Mouse (Mus musculus): ENCODE measurements at regions not wholly inside any gene's neighbourhood (a gene's known extent, or its start where the extent isn't known, plus 50 kb on each side); places are given as distances from the start of the nearest gene placed in this dataset.
A peak's percentile ranks its signal among the peaks of the same experiment; 100 is the strongest.

DNA sequence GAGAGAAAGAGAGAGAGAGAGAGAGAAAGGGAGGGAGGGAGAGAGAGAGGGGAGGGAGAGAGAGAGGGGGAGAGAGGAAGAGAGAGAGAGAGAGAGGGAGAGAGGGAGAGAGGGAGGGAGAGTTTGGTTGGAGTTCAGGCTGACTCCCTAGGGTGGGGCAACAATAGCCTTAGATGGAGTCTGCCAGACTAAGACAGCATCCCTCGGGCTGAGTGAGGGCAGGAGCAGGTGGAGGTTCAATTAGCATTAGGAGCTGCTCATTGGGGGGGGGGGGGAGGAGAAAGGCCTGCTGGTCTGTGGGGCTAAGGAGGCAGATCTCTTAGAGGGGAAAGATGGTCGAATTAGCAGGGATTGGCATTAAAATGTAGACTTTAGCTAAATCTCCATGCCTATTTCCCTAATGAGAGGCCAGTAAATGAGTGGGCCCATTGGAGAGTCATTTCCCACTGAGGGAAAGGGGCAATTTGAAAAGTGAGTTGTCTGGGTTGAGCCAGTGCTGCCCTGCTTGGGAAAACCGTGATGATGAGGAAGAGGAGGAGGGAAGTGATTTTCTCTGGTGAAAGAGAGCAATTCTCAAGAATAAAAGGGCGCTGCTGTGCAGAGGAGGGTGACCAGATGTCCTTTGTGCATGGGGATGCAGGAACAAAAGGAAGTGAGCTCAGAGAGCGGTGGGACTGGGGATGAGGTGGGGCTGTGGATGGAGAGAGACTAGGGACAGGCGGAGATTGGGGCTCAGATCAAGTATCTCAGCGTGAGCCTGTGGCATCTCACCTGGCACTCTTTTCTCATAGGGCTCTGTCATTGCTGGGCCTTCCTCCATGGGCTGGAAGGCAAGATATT, 218.0 kb downstream of the Med10 start:
- H3K27me3 ChIP-seq (replicated peaks; ENCODE audit: control insufficient read depth, insufficient read depth, low read length) = no peaks in the 10 kb centered on the region
- H3K9me3 ChIP-seq (ENCODE audit: control insufficient read depth, low read length) = no peaks in the 10 kb centered on the region
- H3K4me1 ChIP-seq (ENCODE audit: control insufficient read depth, insufficient read depth, low read length) = no peaks in the 10 kb centered on the region
- H3K9ac ChIP-seq (ENCODE audit: low read depth, low read length) = no peak overlapping the region
- H3K4me2 ChIP-seq (ENCODE audit: low read depth, low read length) = no peak overlapping the region
- H3K36me3 ChIP-seq (ENCODE audit: control insufficient read depth, insufficient read depth, low read length) = no peaks in the 10 kb centered on the region
- 30% methylated on average over 7 of the region's 7 CpGs for WGBS
- no peak overlapping the region for H3K4me3 ChIP-seq (ENCODE audit: low read depth, low read length)
- ATAC-seq (ENCODE audit: low read depth) (no peak), DNase-seq (ENCODE audit: low spot score) (no peak)
- no peak overlapping the region for H3K27ac ChIP-seq (replicated peaks; ENCODE audit: low read depth, low read length)

DNA sequence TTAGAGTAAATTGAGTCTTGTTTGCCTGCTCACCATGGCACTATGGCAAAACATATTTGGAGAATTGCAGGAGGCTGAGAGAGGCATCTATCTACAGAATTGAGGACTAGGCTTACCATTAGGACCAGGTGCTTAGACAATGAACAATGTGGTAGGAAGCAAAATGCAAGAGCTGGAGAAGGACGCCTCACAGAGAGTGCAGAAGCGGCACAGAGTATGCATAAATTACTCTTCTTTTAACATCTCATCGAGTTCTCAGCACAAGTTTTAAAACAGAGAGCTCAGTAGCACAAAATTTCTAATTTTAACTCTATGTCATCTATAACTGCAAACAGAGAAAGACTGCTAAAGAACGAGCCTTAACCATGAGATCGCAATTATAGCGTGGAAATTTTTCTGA, 231.1 kb downstream of the Med10 start:
- no peak overlapping the region for H3K9ac ChIP-seq (ENCODE audit: low read depth, low read length)
- H3K36me3 ChIP-seq (ENCODE audit: control insufficient read depth, insufficient read depth, low read length) = no peaks in the 10 kb centered on the region
- WGBS = 71% methylated on average over 6 of the region's 6 CpGs
- no peak for DNase-seq (ENCODE audit: low spot score)
- no peak overlapping the region for H3K4me2 ChIP-seq (ENCODE audit: low read depth, low read length)
- no peaks in the 10 kb centered on the region for H3K4me1 ChIP-seq (ENCODE audit: control insufficient read depth, insufficient read depth, low read length)
- no peak for ATAC-seq (ENCODE audit: low read depth)
- H3K27me3 ChIP-seq (replicated peaks; ENCODE audit: control insufficient read depth, insufficient read depth, low read length) = no peaks in the 10 kb centered on the region; the same call in 1 of the 2 replicates
- H3K27ac ChIP-seq (replicated peaks; ENCODE audit: low read depth, low read length) = no peak overlapping the region
- no peak overlapping the region for H3K4me3 ChIP-seq (ENCODE audit: low read depth, low read length)
- H3K9me3 ChIP-seq (ENCODE audit: control insufficient read depth, low read length) = no peaks in the 10 kb centered on the region

DNA sequence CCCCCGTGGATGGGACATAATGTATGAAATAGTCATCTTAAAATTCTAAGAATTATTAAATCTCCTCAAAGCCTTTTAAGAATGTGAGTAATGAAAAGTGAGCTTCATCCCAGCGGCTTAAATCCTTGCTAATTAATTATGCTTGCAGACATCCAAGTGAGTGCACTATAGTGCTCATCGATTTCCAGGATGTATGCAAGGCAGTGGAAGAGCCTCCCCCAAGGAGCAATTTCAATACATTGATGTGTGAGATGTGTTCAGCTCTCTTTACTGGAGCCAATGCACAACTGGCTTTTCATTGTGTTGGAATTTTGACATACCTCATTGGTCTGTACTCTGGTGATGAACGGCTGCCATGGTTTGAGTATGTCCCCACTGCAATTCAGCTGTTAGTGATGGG, 231.6 kb downstream of the Med10 start:
- H3K36me3 ChIP-seq (ENCODE audit: control insufficient read depth, insufficient read depth, low read length) = no peaks in the 10 kb centered on the region
- no peak overlapping the region for H3K27ac ChIP-seq (replicated peaks; ENCODE audit: low read depth, low read length)
- H3K4me1 ChIP-seq (ENCODE audit: control insufficient read depth, insufficient read depth, low read length) = no peaks in the 10 kb centered on the region
- H3K4me2 ChIP-seq (ENCODE audit: low read depth, low read length) = no peak overlapping the region
- WGBS = 59% methylated on average over 4 of the region's 4 CpGs
- ATAC-seq (ENCODE audit: low read depth) = no peak
- DNase-seq (ENCODE audit: low spot score) = no peak
- H3K9ac ChIP-seq (ENCODE audit: low read depth, low read length) = no peak overlapping the region
- H3K9me3 ChIP-seq (ENCODE audit: control insufficient read depth, low read length) = no peaks in the 10 kb centered on the region
- H3K4me3 ChIP-seq (ENCODE audit: low read depth, low read length) = no peak overlapping the region
- no peaks in the 10 kb centered on the region; the same call in 1 of the 2 replicates for H3K27me3 ChIP-seq (replicated peaks; ENCODE audit: control insufficient read depth, insufficient read depth, low read length)

DNA sequence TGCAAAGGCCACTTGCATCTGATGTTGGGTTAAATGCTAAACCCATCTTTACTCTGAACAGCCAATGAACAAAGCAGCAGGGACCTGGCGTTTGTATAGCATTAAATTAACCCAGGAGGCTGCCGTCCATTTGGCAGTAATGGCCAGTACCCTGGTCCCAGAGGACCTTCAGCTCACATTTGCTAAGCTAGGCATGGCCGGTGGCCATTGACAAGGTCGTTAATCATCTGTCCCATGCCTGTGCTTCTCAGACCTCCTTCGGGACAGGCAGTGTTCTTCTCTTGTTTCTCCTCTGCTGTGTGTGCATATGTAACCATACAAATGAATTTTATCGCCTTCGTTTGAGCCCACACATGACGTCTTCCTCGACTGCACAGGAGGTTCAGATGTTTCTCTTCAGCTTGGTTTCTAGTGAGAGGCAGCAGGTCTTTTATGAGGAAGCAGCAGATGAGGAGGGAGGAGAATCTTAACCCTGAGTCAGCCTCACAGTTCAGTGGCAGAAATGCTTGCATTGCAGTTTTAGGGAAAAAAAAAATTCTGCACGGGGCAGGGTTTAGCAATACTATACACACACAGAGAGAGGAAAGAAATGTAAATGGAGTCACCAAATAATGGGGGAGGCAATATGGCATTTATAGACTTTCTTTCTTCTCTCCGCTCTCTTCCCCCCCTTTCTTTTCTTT, 235.9 kb downstream of the Med10 start:
- no peak overlapping the region for H3K4me2 ChIP-seq (ENCODE audit: low read depth, low read length)
- H3K4me3 ChIP-seq (ENCODE audit: low read depth, low read length) = no peak overlapping the region
- no peak overlapping the region for H3K27ac ChIP-seq (replicated peaks; ENCODE audit: low read depth, low read length)
- 57% methylated on average over 11 of the region's 11 CpGs for WGBS
- no peaks in the 10 kb centered on the region for H3K9me3 ChIP-seq (ENCODE audit: control insufficient read depth, low read length)
- no peak overlapping the region for H3K9ac ChIP-seq (ENCODE audit: low read depth, low read length)
- DNase-seq (ENCODE audit: low spot score) (no peak), ATAC-seq (ENCODE audit: low read depth) (no peak)
- H3K4me1 ChIP-seq (ENCODE audit: control insufficient read depth, insufficient read depth, low read length) = no peaks in the 10 kb centered on the region
- H3K36me3 ChIP-seq (ENCODE audit: control insufficient read depth, insufficient read depth, low read length) = no peaks in the 10 kb centered on the region
- H3K27me3 ChIP-seq (replicated peaks; ENCODE audit: control insufficient read depth, insufficient read depth, low read length) = no peaks in the 10 kb centered on the region; the same call in 1 of the 2 replicates

DNA sequence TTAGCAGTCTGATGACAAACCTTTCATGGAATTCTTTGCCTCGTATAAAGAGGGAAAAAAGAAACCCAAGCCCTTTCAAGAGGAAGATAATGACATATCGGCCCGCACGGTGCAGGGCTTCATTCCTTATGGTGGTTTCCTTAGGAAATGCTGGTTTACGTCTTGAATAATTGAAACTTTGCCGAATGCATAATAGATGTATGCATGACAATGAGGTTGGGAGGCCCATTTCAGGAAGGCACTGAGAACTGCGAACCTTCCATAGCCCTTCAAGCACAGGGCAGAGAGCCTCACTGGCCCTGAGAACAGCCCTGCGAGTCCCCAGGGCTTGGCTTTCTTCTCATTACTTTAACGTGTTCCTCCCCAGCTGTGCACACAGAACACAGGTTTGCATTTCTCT, 255.7 kb downstream of the Med10 start:
- peak; percentile 19 for DNase-seq (ENCODE audit: low spot score)
- Histone ChIP-seq H3K4me1 (ENCODE audit: control insufficient read depth, insufficient read depth, low read length) (no peaks in the 10 kb centered on the region), H3K4me2 (ENCODE audit: low read depth, low read length) (no peak overlapping the region), H3K9me3 (ENCODE audit: control insufficient read depth, low read length) (no peaks in the 10 kb centered on the region), H3K36me3 (ENCODE audit: control insufficient read depth, insufficient read depth, low read length) (no peaks in the 10 kb centered on the region), H3K27ac (replicated peaks; ENCODE audit: low read depth, low read length) (no peak overlapping the region), H3K9ac (ENCODE audit: low read depth, low read length) (no peak overlapping the region), H3K27me3 (replicated peaks; ENCODE audit: control insufficient read depth, insufficient read depth, low read length) (no peaks in the 10 kb centered on the region), H3K4me3 (ENCODE audit: low read depth, low read length) (no peak overlapping the region)
- WGBS = 60% methylated on average over 9 of the region's 9 CpGs
- 0 out of 2 replicates have a peak, but pooled peaks have one; percentile 18 for ATAC-seq (ENCODE audit: low read depth)

DNA sequence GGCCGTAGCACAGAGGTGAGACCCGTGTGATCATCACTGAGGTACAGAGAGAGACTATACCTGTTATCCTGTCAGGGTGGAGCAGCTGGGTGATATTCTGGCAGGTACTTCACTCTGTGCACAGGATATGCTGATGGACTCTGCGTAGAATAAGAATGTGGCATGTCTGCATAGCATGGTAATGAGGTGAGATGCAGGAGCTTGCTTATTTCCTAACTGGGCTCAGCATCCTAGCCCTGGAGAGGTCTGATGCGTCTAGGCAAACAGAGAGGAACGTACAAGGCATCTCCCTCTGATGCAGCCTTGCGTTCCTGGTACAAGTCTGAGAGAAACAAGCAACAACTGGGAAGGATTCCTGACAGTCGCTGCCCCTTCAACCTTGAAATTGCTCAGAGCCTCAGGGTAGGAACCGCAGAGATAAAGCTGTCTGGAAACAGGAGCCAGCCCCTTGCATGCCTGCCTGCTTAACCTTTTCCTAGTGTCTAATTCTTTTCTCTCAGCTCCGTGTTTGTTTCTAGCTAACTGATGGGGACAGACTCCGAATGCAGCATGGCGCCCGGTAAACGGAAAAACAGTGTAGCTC, 259.3 kb downstream of the Med10 start:
- Histone ChIP-seq H3K4me3 (ENCODE audit: low read depth, low read length) (no peak overlapping the region), H3K4me2 (ENCODE audit: low read depth, low read length) (no peak overlapping the region), H3K27ac (replicated peaks; ENCODE audit: low read depth, low read length) (no peak overlapping the region), H3K4me1 (ENCODE audit: control insufficient read depth, insufficient read depth, low read length) (no peaks in the 10 kb centered on the region), H3K27me3 (replicated peaks; ENCODE audit: control insufficient read depth, insufficient read depth, low read length) (no peaks in the 10 kb centered on the region), H3K36me3 (ENCODE audit: control insufficient read depth, insufficient read depth, low read length) (no peaks in the 10 kb centered on the region), H3K9me3 (ENCODE audit: control insufficient read depth, low read length) (no peaks in the 10 kb centered on the region), H3K9ac (ENCODE audit: low read depth, low read length) (no peak overlapping the region)
- ATAC-seq (ENCODE audit: low read depth) = no peak
- no peak for DNase-seq (ENCODE audit: low spot score)
- WGBS = 64% methylated on average over 13 of the region's 13 CpGs

DNA sequence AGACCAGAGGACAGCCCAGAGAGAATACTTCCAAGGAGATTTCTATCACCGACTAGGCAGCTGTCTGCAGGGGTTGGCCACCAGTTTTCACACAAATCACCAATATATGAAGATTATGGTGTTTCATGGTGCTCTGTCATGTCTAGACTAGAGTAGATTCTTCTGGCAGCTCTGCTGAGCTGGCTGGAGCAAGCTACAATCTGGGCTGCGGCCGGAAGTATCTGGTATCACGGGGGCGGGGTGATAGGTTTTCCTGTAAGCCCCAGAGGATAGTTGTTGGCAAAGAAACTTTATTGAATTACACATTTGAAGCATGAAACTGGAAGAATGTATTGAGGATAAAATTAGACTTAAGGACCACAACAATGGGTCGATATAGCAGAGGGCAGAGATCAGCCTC, 271.5 kb downstream of the Med10 start:
- Histone ChIP-seq H3K27me3 (replicated peaks; ENCODE audit: control insufficient read depth, insufficient read depth, low read length) (no peaks in the 10 kb centered on the region), H3K4me3 (ENCODE audit: low read depth, low read length) (no peak overlapping the region), H3K4me1 (ENCODE audit: control insufficient read depth, insufficient read depth, low read length) (peaks cover 5% of the 10 kb centered on the region; the same call in 1 of the 2 replicates), H3K4me2 (ENCODE audit: low read depth, low read length) (no peak overlapping the region), H3K27ac (replicated peaks; ENCODE audit: low read depth, low read length) (no peak overlapping the region), H3K9ac (ENCODE audit: low read depth, low read length) (no peak overlapping the region), H3K9me3 (ENCODE audit: control insufficient read depth, low read length) (no peaks in the 10 kb centered on the region), H3K36me3 (ENCODE audit: control insufficient read depth, insufficient read depth, low read length) (no peaks in the 10 kb centered on the region)
- peak; percentile 71 for DNase-seq (ENCODE audit: low spot score)
- 55% methylated on average over 6 of the region's 6 CpGs for WGBS
- peak; percentile 83 for ATAC-seq (ENCODE audit: low read depth)

DNA sequence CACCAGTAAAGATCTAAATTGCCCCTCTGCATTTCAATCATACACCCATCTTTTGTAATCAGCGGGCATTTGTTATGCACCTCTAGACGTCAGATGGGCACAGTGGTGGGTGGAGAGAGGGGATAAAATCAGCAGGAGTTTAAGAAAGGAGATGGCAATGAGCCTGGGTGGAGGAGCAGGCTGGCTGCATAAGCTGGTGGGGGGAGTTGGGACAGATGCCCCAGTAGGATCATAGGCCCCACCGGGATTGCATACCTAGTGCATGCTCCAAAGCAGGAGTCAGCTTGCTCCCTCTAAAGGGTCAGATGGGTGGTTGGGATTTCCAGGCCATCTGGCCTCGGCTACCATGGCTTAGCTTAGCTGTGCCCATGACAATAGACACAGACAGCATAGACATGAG, 273.2 kb downstream of the Med10 start:
- Histone ChIP-seq H3K4me2 (ENCODE audit: low read depth, low read length) (no peak overlapping the region), H3K4me3 (ENCODE audit: low read depth, low read length) (no peak overlapping the region), H3K27me3 (replicated peaks; ENCODE audit: control insufficient read depth, insufficient read depth, low read length) (no peaks in the 10 kb centered on the region), H3K27ac (replicated peaks; ENCODE audit: low read depth, low read length) (no peak overlapping the region), H3K36me3 (ENCODE audit: control insufficient read depth, insufficient read depth, low read length) (no peaks in the 10 kb centered on the region), H3K9ac (ENCODE audit: low read depth, low read length) (no peak overlapping the region), H3K4me1 (ENCODE audit: control insufficient read depth, insufficient read depth, low read length) (peaks cover 5% of the 10 kb centered on the region; the same call in 1 of the 2 replicates), H3K9me3 (ENCODE audit: control insufficient read depth, low read length) (no peaks in the 10 kb centered on the region)
- DNase-seq (ENCODE audit: low spot score) = no peak
- WGBS = 92% methylated on average over 4 of the region's 4 CpGs
- ATAC-seq (ENCODE audit: low read depth) = no peak

Data from embryonic facial prominence, embryonic 14.5 days (tissue).